29 mouse cellular contexts compared by ENCODE assay signal in the genomic region with DNA sequence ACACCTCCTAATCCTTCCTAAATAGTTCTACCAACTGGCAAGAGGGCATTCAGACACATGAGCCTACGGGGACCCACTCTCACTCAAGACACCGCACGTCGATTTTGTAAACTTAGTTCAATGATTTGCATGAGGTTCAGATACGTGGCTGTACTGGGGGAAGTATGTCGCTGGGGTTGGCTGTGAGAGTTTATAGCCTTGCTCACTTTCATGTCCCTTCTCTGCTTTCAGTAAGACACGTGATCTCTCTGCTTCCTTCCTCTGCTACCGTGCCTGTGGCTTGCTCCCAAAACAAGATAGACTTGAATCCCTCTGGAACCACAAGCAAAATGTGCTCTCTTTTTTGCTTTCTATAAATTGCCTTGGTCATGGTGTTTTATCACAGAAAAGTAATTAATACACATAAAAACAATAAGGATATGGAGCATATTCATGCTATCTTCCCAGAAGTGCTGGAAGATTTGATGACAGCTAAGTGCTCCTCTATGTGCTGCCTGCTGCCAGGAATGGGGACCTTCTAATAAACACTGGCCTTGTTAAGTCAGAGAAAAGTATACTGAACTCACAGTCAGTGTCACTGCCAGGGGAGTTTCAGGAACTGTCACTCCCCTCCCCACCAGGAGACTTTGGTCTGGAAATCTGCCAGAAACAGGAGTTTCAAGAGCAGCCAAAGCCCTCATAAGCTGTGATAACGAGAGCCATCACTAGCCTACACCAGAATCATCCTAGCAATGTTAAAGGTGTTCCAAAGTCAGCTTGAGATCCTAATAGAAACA. TPM values are rescaled to one million over a fixed set of nuclear protein-coding genes. Genes with fewer than 3 reads are reported as not detected.
A peak's percentile ranks its signal among the peaks of the same experiment; 100 is the strongest.
DNase-seq lines count a peak whose midpoint lies in the region; ATAC-seq and TF ChIP-seq lines count a peak whose summit lies in the region.
"Had no signal": no experiment of that assay in that cellular context is flagged by ENCODE, and none has a peak within 500 bp of the region (broad histone marks: within the 10 kb centered on the region; RNA-seq: fewer than 3 reads in every experiment).

No protein-coding gene starts in this region.

- no peak overlapping the region for H3K4me2 ChIP-seq in heart, embryonic 15.5 days
- no peak overlapping the region for H3K4me2 ChIP-seq in heart, embryonic 11.5 days
- H3K4me2 ChIP-seq in lung, embryonic 16.5 days (ENCODE audit: low read depth, low read length): no peak overlapping the region
- H3K4me2 ChIP-seq: embryonic facial prominence, embryonic 12.5 days; hindbrain, embryonic 15.5 days; kidney, embryonic 15.5 days; limb, embryonic 12.5 days; liver, embryonic 15.5 days; midbrain, embryonic 11.5 days; stomach, embryonic 15.5 days had no signal

- ATAC-seq in heart, embryonic 15.5 days (replicated peaks; ENCODE audit: insufficient number of reproducible peaks, insufficient read depth, low FRiP score, low read depth): no peak; the same call in 1 of the 2 replicates
- ATAC-seq in heart, embryonic 11.5 days (replicated peaks; ENCODE audit: insufficient number of reproducible peaks, low FRiP score, low TSS enrichment): no peak
- peak; percentile 84 for ATAC-seq in lung, embryonic 16.5 days (ENCODE audit: low read depth)
- peak; percentile 36 to 38; a peak in 1 of 4 replicates for ATAC-seq in hematopoietic stem cell, adult 5-6 weeks (replicated peaks in 1 of 2; ENCODE audit: insufficient read depth in 1 of 2, low FRiP score in 2 of 2, low TSS enrichment in 1 of 2, low read depth in 1 of 2, poor library complexity in 2 of 2, severe bottlenecking in 2 of 2)
- ATAC-seq in frontal cortex, adult (ENCODE audit: low TSS enrichment): no peak
- ATAC-seq: forebrain, embryonic 14.5 days; inflammation-experienced regulatory T-cells, adult 6 months; midbrain, embryonic 16.5 days; Patski had no signal

- peaks cover 7% of the 10 kb centered on the region; the same call in 1 of the 2 replicates for H3K4me1 ChIP-seq in heart, embryonic 15.5 days (replicated peaks)
- no peaks in the 10 kb centered on the region for H3K4me1 ChIP-seq in heart, embryonic 11.5 days (ENCODE audit: control insufficient read depth, insufficient read depth, low read length)
- H3K4me1 ChIP-seq in lung, embryonic 16.5 days (replicated peaks; ENCODE audit: control insufficient read depth, insufficient read depth, low read length): no peaks in the 10 kb centered on the region
- H3K4me1 ChIP-seq in MEL (ENCODE audit: control insufficient read depth in 1 of 2, insufficient read depth in 2 of 2, low read length in 2 of 2): peaks cover 2 to 5% of the 10 kb centered on the region in 2 experiments; a peak in 2 of 4 replicates
- H3K4me1 ChIP-seq: embryonic facial prominence, embryonic 12.5 days; hindbrain, embryonic 10.5 days; hindbrain, embryonic 15.5 days; kidney, embryonic 15.5 days; limb, embryonic 12.5 days; liver, embryonic 15.5 days; stomach, embryonic 15.5 days had no signal

- no peak overlapping the region for H3K9ac ChIP-seq in heart, embryonic 15.5 days
- no peak overlapping the region for H3K9ac ChIP-seq in heart, embryonic 11.5 days (ENCODE audit: low read depth, low read length)
- H3K9ac ChIP-seq in lung, embryonic 16.5 days (ENCODE audit: low read length): no peak overlapping the region
- H3K9ac ChIP-seq in MEL (ENCODE audit: control insufficient read depth, low read depth, low read length, poor library complexity, severe bottlenecking): no peak overlapping the region
- H3K9ac ChIP-seq: embryonic facial prominence, embryonic 12.5 days; hindbrain, embryonic 15.5 days; kidney, embryonic 15.5 days; limb, embryonic 12.5 days; liver, embryonic 15.5 days; stomach, embryonic 15.5 days had no signal

- DNase-seq in lung, postnatal 14 days: no peak
- DNase-seq in MEL (ENCODE audit: low read depth, low spot score): peak; percentile 84
- DNase-seq: adrenal gland, postnatal 10 days; cerebellum, adult 8-10 months; cerebellum, postnatal 25 days; gastrocnemius, postnatal 25 days; kidney, adult 18-20 months; kidney, postnatal 25 days; right cerebral cortex, postnatal 25 days had no signal

- no peaks in the 10 kb centered on the region for H3K27me3 ChIP-seq in heart, embryonic 15.5 days
- H3K27me3 ChIP-seq in heart, embryonic 11.5 days (ENCODE audit: control insufficient read depth, insufficient read depth, low read length): no peaks in the 10 kb centered on the region
- H3K27me3 ChIP-seq in lung, embryonic 16.5 days (ENCODE audit: control insufficient read depth, insufficient read depth, low read depth, low read length): no peaks in the 10 kb centered on the region
- H3K27me3 ChIP-seq in MEL (ENCODE audit: control insufficient read depth in 1 of 2, insufficient read depth in 2 of 2, low read length in 2 of 2): no peaks in the 10 kb centered on the region; a peak in 2 of 4 replicates
- H3K27me3 ChIP-seq: CH12.LX; embryonic facial prominence, embryonic 12.5 days; hindbrain, embryonic 15.5 days; kidney, embryonic 15.5 days; limb, embryonic 12.5 days; liver, embryonic 15.5 days; Patski; stomach, embryonic 15.5 days had no signal

- no peak overlapping the region for H3K4me3 ChIP-seq in heart, embryonic 15.5 days
- H3K4me3 ChIP-seq in heart, embryonic 11.5 days (ENCODE audit: low read depth, low read length): no peak overlapping the region
- no peak overlapping the region for H3K4me3 ChIP-seq in lung, embryonic 16.5 days (ENCODE audit: low read length)
- no peak overlapping the region for H3K4me3 ChIP-seq in MEL (ENCODE audit: control insufficient read depth in 1 of 2, insufficient read depth in 1 of 2, low read depth in 2 of 2, low read length in 2 of 2)
- H3K4me3 ChIP-seq: embryonic facial prominence, embryonic 12.5 days; hindbrain, embryonic 10.5 days; hindbrain, embryonic 15.5 days; kidney, embryonic 15.5 days; layer of hippocampus, adult 2 months; left cerebral cortex, adult 2 months; limb, embryonic 12.5 days; liver, embryonic 15.5 days; stomach, embryonic 15.5 days had no signal

- no peaks in the 10 kb centered on the region for H3K9me3 ChIP-seq in heart, embryonic 15.5 days (replicated peaks)
- no peaks in the 10 kb centered on the region for H3K9me3 ChIP-seq in heart, embryonic 11.5 days (replicated peaks; ENCODE audit: control insufficient read depth, low read length)
- H3K9me3 ChIP-seq in lung, embryonic 16.5 days (ENCODE audit: control insufficient read depth, low read length): peaks cover 2% of the 10 kb centered on the region; the same call in 1 of the 2 replicates
- no peaks in the 10 kb centered on the region for H3K9me3 ChIP-seq in MEL (replicated peaks; ENCODE audit: insufficient read depth, low read length)
- H3K9me3 ChIP-seq: hindbrain, embryonic 10.5 days; hindbrain, embryonic 15.5 days; kidney, embryonic 15.5 days; limb, embryonic 12.5 days; liver, embryonic 15.5 days; stomach, embryonic 15.5 days had no signal

- no peaks in the 10 kb centered on the region for H3K36me3 ChIP-seq in heart, embryonic 15.5 days
- H3K36me3 ChIP-seq in heart, embryonic 11.5 days (ENCODE audit: control insufficient read depth, insufficient read depth, low read length): no peaks in the 10 kb centered on the region
- no peaks in the 10 kb centered on the region for H3K36me3 ChIP-seq in lung, embryonic 16.5 days (ENCODE audit: control insufficient read depth, insufficient read depth, low read length)
- peaks cover 0 to 9% of the 10 kb centered on the region in 2 experiments; a peak in 2 of 4 replicates for H3K36me3 ChIP-seq in MEL (ENCODE audit: control insufficient read depth in 1 of 2, insufficient read depth in 2 of 2, low read length in 2 of 2)
- H3K36me3 ChIP-seq: embryonic facial prominence, embryonic 12.5 days; hindbrain, embryonic 10.5 days; hindbrain, embryonic 15.5 days; kidney, embryonic 15.5 days; limb, embryonic 12.5 days; liver, embryonic 15.5 days; stomach, embryonic 15.5 days had no signal

- TF ChIP-seq RAD21 in MEL (IDR thresholded peaks at IDR 0.05; ENCODE audit: low read depth, low read length): no peak

- 62% methylated on average over 9 of the region's 9 CpGs for WGBS in heart, embryonic 15.5 days
- WGBS in heart, embryonic 11.5 days (ENCODE audit: insufficient replicate concordance): 80% methylated on average over 9 of the region's 9 CpGs
- 62% methylated on average over 9 of the region's 9 CpGs for WGBS in lung, embryonic 16.5 days

- peak overlapping the region; percentile 56 for H3K27ac ChIP-seq in heart, embryonic 15.5 days
- no peak overlapping the region for H3K27ac ChIP-seq in heart, embryonic 11.5 days (ENCODE audit: low read depth, low read length)
- H3K27ac ChIP-seq in lung, embryonic 16.5 days (ENCODE audit: low read length): no peak overlapping the region
- no peak overlapping the region for H3K27ac ChIP-seq in MEL (ENCODE audit: control insufficient read depth, low read depth, low read length)
- H3K27ac ChIP-seq: embryonic facial prominence, embryonic 12.5 days; hindbrain, embryonic 10.5 days; hindbrain, embryonic 15.5 days; kidney, embryonic 15.5 days; layer of hippocampus, adult 2 months; left cerebral cortex, adult 2 months; limb, embryonic 12.5 days; liver, embryonic 15.5 days; stomach, embryonic 15.5 days had no signal

- TF ChIP-seq CTCF in MEL (IDR thresholded peaks at IDR 0.05 in 2 of 3, conservative IDR thresholded peaks at IDR 0.05 in 1 of 3; ENCODE audit: control insufficient read depth in 1 of 3, insufficient read depth in 1 of 3, low read depth in 2 of 3, low read length in 3 of 3, poor library complexity in 1 of 3, severe bottlenecking in 1 of 3): no peak

- TF ChIP-seq EP300 in MEL (IDR thresholded peaks at IDR 0.05; ENCODE audit: low read depth in 1 of 2, low read length in 2 of 2): no peak

- no peaks in the 10 kb centered on the region for H3K79me2 ChIP-seq in MEL (ENCODE audit: control insufficient read depth, insufficient read depth, low read length, poor library complexity)

- no peak for TF ChIP-seq POLR2A in MEL (IDR thresholded peaks at IDR 0.05; ENCODE audit: control insufficient read depth in 1 of 2, insufficient read depth in 1 of 2, low read depth in 1 of 2, low read length in 2 of 2, poor library complexity in 1 of 2)

RNA-seq across cellular contexts. Expression of gene Aptx, which starts 36.6 kb away (rescaled TPM):
- polyA plus RNA-seq in heart, embryonic 15.5 days (2015; fragmentation: Nextera tagmentation; extraction: Ambion mirVana): 21.9 and 27.0 TPM in 2 replicates
- 26.4 and 28.0 TPM in 2 replicates for polyA plus RNA-seq in heart, embryonic 11.5 days (2014; fragmentation: Nextera tagmentation; extraction: Ambion mirVana)
- 27.8 and 27.9 TPM in 2 replicates for polyA plus RNA-seq in lung, embryonic 16.5 days (2015; fragmentation: Nextera tagmentation; extraction: Ambion mirVana)
- 15.6 and 19.8 TPM in 2 replicates for total RNA-seq in MEL (2012; rRNA removed)
- polyA plus RNA-seq in MEL (2012; ENCODE audit: insufficient read depth in 1 of 2, insufficient read length in 2 of 2, low read depth in 1 of 2, low replicate concordance in 2 of 2, missing spikeins in 1 of 2): 10 to 100 TPM in 1 of 2 experiments, not detected in 1; 18.8 TPM
- 11.6 and 12.6 TPM in 2 replicates for total RNA-seq in hematopoietic stem cell, adult 5-6 weeks (2017)

RNA-seq across cellular contexts. Expression of gene Dnaja1, which starts 55.5 kb away (rescaled TPM):
- polyA plus RNA-seq in heart, embryonic 15.5 days (2015; fragmentation: Nextera tagmentation; extraction: Ambion mirVana): 241 and 250 TPM in 2 replicates
- 317 and 358 TPM in 2 replicates for polyA plus RNA-seq in heart, embryonic 11.5 days (2014; fragmentation: Nextera tagmentation; extraction: Ambion mirVana)
- polyA plus RNA-seq in lung, embryonic 16.5 days (2015; fragmentation: Nextera tagmentation; extraction: Ambion mirVana): 383 and 401 TPM in 2 replicates
- 108 and 115 TPM in 2 replicates for total RNA-seq in MEL (2012; rRNA removed)
- 100 to 1,000 TPM; 355 to 482 TPM for polyA plus RNA-seq in MEL (2012; ENCODE audit: insufficient read depth in 1 of 2, insufficient read length in 2 of 2, low read depth in 1 of 2, low replicate concordance in 2 of 2, missing spikeins in 1 of 2)
- total RNA-seq in hematopoietic stem cell, adult 5-6 weeks (2017): 405 and 607 TPM in 2 replicates

Comparison
In these comparisons a context has a peak if more than half of its experiments do, and no peak if none do; other contexts are left out.
1. ATAC-seq: peak in lung, embryonic 16.5 days (single experiment) and hematopoietic stem cell, adult 5-6 weeks (2 of 2); none in heart, embryonic 15.5 days (single experiment), heart, embryonic 11.5 days (single experiment) and frontal cortex, adult (single experiment).